Mouse (Mus musculus) small intestine, adult 2 months (tissue): ENCODE measurements at regions not wholly inside any gene's neighbourhood (a gene's known extent, or its start where the extent isn't known, plus 50 kb on each side); places are given as distances from the start of the nearest gene placed in this dataset.

Source experiments
- CTCF ChIP-seq: fragments of 200-500 bp; IDR thresholded peaks from 2 replicates; pipeline ENCODE4 v1.5.1; 2012; ENCODE audit warnings: low read depth, mild to moderate bottlenecking, control low read depth, inconsistent platforms, low read length, moderate library complexity, mixed read lengths; ENCODE audit not compliant: insufficient replicate concordance, insufficient read length; ENCODE audit errors: extremely low read depth
- POLR2A ChIP-seq: fragments of 200-500 bp; IDR thresholded peaks from 2 replicates; pipeline ENCODE4 v1.6.1; 2012; ENCODE audit warnings: low read depth, mild to moderate bottlenecking, control low read depth, inconsistent platforms, low read length, moderate library complexity

GRCm38 (mm10) chr2:9348982-9349381, 532.1 kb upstream of the 4930412O13Rik start:
- TF ChIP-seq POLR2A (no peak), CTCF (no peak)
